Mouse (Mus musculus) kidney, adult 2 months (tissue): ENCODE measurements around the gene Hspa2.

Experiments
- CTCF ChIP-seq: fragments of 200-500 bp; conservative IDR thresholded peaks from 2 replicates; pipeline ENCODE4 v1.5.1; 2011; ENCODE audit warnings: low read depth, mild to moderate bottlenecking, control low read depth, low read length, moderate library complexity, mixed read lengths; ENCODE audit not compliant: insufficient read depth, insufficient read length
- POLR2A ChIP-seq: fragments of 200-500 bp; IDR thresholded peaks from one replicate; pipeline ENCODE4 v1.6.1; 2011; ENCODE audit warnings: low read depth, low read length, control low read depth

DNA sequence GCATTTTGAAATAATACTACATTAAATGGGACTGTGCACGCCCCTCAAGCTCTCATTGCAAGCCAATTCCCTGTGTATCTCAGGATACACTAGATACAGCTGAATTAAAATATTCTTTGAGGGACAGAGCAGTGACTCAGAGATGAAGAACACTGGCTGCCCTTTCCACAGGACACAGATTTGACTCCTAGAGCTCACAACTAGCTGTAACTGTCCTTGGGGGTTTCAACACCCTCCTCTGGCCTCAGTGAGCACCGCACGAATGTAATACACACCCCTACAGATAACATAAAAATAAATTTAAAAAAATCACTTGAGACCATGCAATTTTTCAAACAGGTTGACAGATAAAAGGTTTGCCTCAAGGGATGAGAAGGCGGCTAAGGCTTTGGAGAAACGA lies 23.6 kb downstream of the Hspa2 start:
- TF ChIP-seq POLR2A (no peak), CTCF (no peak)
